Mouse (Mus musculus) forebrain, embryonic 14.5 days (tissue): ENCODE data around the gene Tbc1d8. TPM values are rescaled to one million over a fixed set of nuclear protein-coding genes. Genes with fewer than 3 reads are reported as not detected.

Experiments used
- ATAC-seq: fragments of 200-750 bp; cut with Nextera tagmentation; 2 replicates; pipeline ENCODE4 v1.8.0; 2017; ENCODE audit warnings: mild to moderate bottlenecking, moderate library complexity
- DNase-seq: peaks from one replicate; pipeline ENCODE4 v3.0.0-alpha.2; 2015; ENCODE audit warnings: low spot score
- H3K27ac ChIP-seq: fragments of 300-500 bp; sonication (generic); 2 replicates; pipeline ENCODE4 v1.5.1; 2014; ENCODE audit warnings: low read depth, mild to moderate bottlenecking, control low read depth, low read length, moderate library complexity
- H3K27me3 ChIP-seq: fragments of 300-500 bp; sonication (generic); replicated peaks from 2 replicates; pipeline ENCODE4 v1.6.1; 2014; ENCODE audit warnings: low read length, control low read depth, mixed read lengths; ENCODE audit not compliant: control insufficient read depth, insufficient read depth
- H3K36me3 ChIP-seq: fragments of 300-500 bp; sonication (generic); 2 replicates; pipeline ENCODE4 v1.6.1; 2014; ENCODE audit warnings: low read length, control low read depth; ENCODE audit not compliant: control insufficient read depth, insufficient read depth
- H3K4me1 ChIP-seq: fragments of 300-500 bp; sonication (generic); 2 replicates; pipeline ENCODE4 v1.6.1; 2014; ENCODE audit warnings: antibody characterized with exemption, low read length, control low read depth; ENCODE audit not compliant: control insufficient read depth, insufficient read depth
- H3K4me2 ChIP-seq: fragments of 300-500 bp; sonication (generic); 2 replicates; pipeline ENCODE4 v1.6.1; 2014; ENCODE audit warnings: mild to moderate bottlenecking, control low read depth, low read length
- H3K4me3 ChIP-seq: fragments of 300-500 bp; sonication (generic); 2 replicates; pipeline ENCODE4 v1.5.1; 2014; ENCODE audit warnings: low read depth, low read length, control low read depth
- H3K9ac ChIP-seq: fragments of 300-500 bp; sonication (generic); 2 replicates; pipeline ENCODE4 v1.6.1; 2014; ENCODE audit warnings: mild to moderate bottlenecking, low read length, control low read depth, moderate library complexity
- H3K9me3 ChIP-seq: fragments of 300-500 bp; sonication (generic); replicated peaks from 2 replicates; pipeline ENCODE4 v1.6.1; 2016; ENCODE audit warnings: low read length, control low read depth, mixed read lengths; ENCODE audit not compliant: control insufficient read depth
- WGBS: fragments of 180-500 bp; shearing (Covaris S2); extraction: QIAGEN DNeasy Blood & Tissue Kit; methylation state at CpG from one replicate; pipeline ENCODE4 v1.1.7; 2014; 5-methylcytosine and 5-hydroxymethylcytosine counted together
- polyA plus RNA-seq: library from polyadenylated mRNA; unstranded; fragments of >200 nt; fragmentation: Nextera tagmentation; extraction: Ambion mirVana; gene quantifications from 2 replicates; pipeline ENCODE4 v1.2.1, GENCODE M21; 2014

Gene Tbc1d8
- polyA plus RNA-seq, 1 experiment from 2014 or later: 4.7 TPM

- Histone ChIP-seq H3K4me1 (no peaks in the 10 kb centered on the region), H3K9me3 (no peaks in the 10 kb centered on the region), H3K9ac (no peak overlapping the region), H3K36me3 (no peaks in the 10 kb centered on the region), H3K27me3 (no peaks in the 10 kb centered on the region), H3K27ac (no peak overlapping the region), H3K4me2 (no peak overlapping the region), H3K4me3 (no peak overlapping the region)
- DNase-seq (no peak), ATAC-seq (no peak)
- 95% methylated on average over 7 of the region's 7 CpGs for WGBS
These were observed 9.6 kb downstream of the Tbc1d8 start for GRCm38 (mm10) chr1:39468982-39469381.

- Histone ChIP-seq H3K27ac (no peak overlapping the region), H3K4me3 (no peak overlapping the region), H3K4me2 (no peak overlapping the region), H3K9ac (no peak overlapping the region), H3K4me1 (no peaks in the 10 kb centered on the region), H3K9me3 (no peaks in the 10 kb centered on the region), H3K36me3 (no peaks in the 10 kb centered on the region), H3K27me3 (no peaks in the 10 kb centered on the region)
- WGBS: 94% methylated on average over 13 of the region's 13 CpGs
- DNase-seq (no peak), ATAC-seq (no peak)
These were observed 12.0 kb downstream of the Tbc1d8 start for GRCm38 (mm10) chr1:39466526-39466925.

GRCm38 (mm10) chr1:39464760-39465159 is 13.8 kb downstream of the Tbc1d8 start:
- Histone ChIP-seq H3K9me3 (no peaks in the 10 kb centered on the region), H3K27ac (no peak overlapping the region), H3K4me2 (no peak overlapping the region), H3K36me3 (no peaks in the 10 kb centered on the region), H3K4me1 (no peaks in the 10 kb centered on the region), H3K9ac (no peak overlapping the region), H3K4me3 (no peak overlapping the region), H3K27me3 (no peaks in the 10 kb centered on the region)
- WGBS: 97% methylated on average over 3 of the region's 3 CpGs
- ATAC-seq (no peak), DNase-seq (no peak)

- Histone ChIP-seq H3K36me3 (no peaks in the 10 kb centered on the region), H3K4me2 (no peak overlapping the region), H3K4me3 (no peak overlapping the region), H3K9me3 (no peaks in the 10 kb centered on the region), H3K9ac (no peak overlapping the region), H3K4me1 (no peaks in the 10 kb centered on the region), H3K27ac (no peak overlapping the region), H3K27me3 (no peaks in the 10 kb centered on the region)
- 91% methylated on average over 6 of the region's 6 CpGs for WGBS
- DNase-seq (no peak), ATAC-seq (no peak)
These were observed 15.6 kb downstream of the Tbc1d8 start for GRCm38 (mm10) chr1:39462937-39463444.

- no peaks in the 10 kb centered on the region for H3K36me3 ChIP-seq
- no peak overlapping the region for H3K9ac ChIP-seq
- H3K4me1 ChIP-seq: no peaks in the 10 kb centered on the region
- no peak overlapping the region; the same call in 1 of the 2 replicates for H3K27ac ChIP-seq
- H3K4me3 ChIP-seq: no peak overlapping the region
- 79% methylated on average over 13 of the region's 13 CpGs for WGBS
- no peaks in the 10 kb centered on the region for H3K9me3 ChIP-seq
- peak; percentile 34 for DNase-seq
- H3K27me3 ChIP-seq: no peaks in the 10 kb centered on the region
- ATAC-seq: no peak
- no peak overlapping the region for H3K4me2 ChIP-seq
These were observed 16.5 kb downstream of the Tbc1d8 start for GRCm38 (mm10) chr1:39462036-39462435.

- H3K9ac ChIP-seq: no peak overlapping the region
- DNase-seq: no peak
- no peaks in the 10 kb centered on the region for H3K36me3 ChIP-seq
- no peak overlapping the region for H3K4me3 ChIP-seq
- no peak for ATAC-seq
- H3K27ac ChIP-seq: no peak overlapping the region
- H3K9me3 ChIP-seq: no peaks in the 10 kb centered on the region
- WGBS: 49% methylated on average over 5 of the region's 5 CpGs
- H3K4me1 ChIP-seq: no peaks in the 10 kb centered on the region
- H3K27me3 ChIP-seq: no peaks in the 10 kb centered on the region
- H3K4me2 ChIP-seq: no peak overlapping the region
These were observed 18.1 kb downstream of the Tbc1d8 start for GRCm38 (mm10) chr1:39460495-39460894.

GRCm38 (mm10) chr1:39457887-39458874 is 20.4 kb downstream of the Tbc1d8 start:
- Histone ChIP-seq H3K9me3 (no peaks in the 10 kb centered on the region), H3K4me1 (no peaks in the 10 kb centered on the region), H3K27me3 (no peaks in the 10 kb centered on the region), H3K4me3 (no peak overlapping the region), H3K9ac (no peak overlapping the region), H3K36me3 (no peaks in the 10 kb centered on the region), H3K27ac (no peak overlapping the region), H3K4me2 (no peak overlapping the region)
- WGBS: 88% methylated on average over 13 of the region's 13 CpGs
- no peak for DNase-seq
- no peak for ATAC-seq

GRCm38 (mm10) chr1:39456421-39456853 is 22.1 kb downstream of the Tbc1d8 start:
- 80% methylated on average over 5 of the region's 5 CpGs for WGBS
- no peak for ATAC-seq
- Histone ChIP-seq H3K9me3 (no peaks in the 10 kb centered on the region), H3K36me3 (no peaks in the 10 kb centered on the region), H3K4me2 (no peak overlapping the region), H3K9ac (no peak overlapping the region), H3K27me3 (no peaks in the 10 kb centered on the region), H3K4me3 (no peak overlapping the region), H3K27ac (no peak overlapping the region), H3K4me1 (no peaks in the 10 kb centered on the region)
- DNase-seq: no peak
